Mouse (Mus musculus): Measurements from ENCODE around the gene Gm10277. TPM values are rescaled to one million over a fixed set of nuclear protein-coding genes. Genes with fewer than 3 reads are reported as not detected.

Gm10277 gene
- polyA plus RNA-seq (2015; fragmentation: Illumina TruSeq; extraction: RNeasy Lipid Tissue Mini Kit (QIAGEN cat#74804); ENCODE audit: insufficient read depth, low replicate concordance): not detected

GRCm38 (mm10) chr11:77787707-77788106 is at the start of gene Gm10277:
Gene Gm10277, minus strand, starts transcription at chr11:77787747.

GRCm38 (mm10) chr11:77762783-77763672 is 24.5 kb downstream of the Gm10277 start, which contains the start of gene Myo18a:
Gene Myo18a, plus strand, starts transcription at chr11:77763246.

Other genes with a start within 250 kb of the Gm10277 start
- 45.2 TPM for gene Taok1, start 179.9 kb downstream of the Gm10277 start, polyA plus RNA-seq (2015; fragmentation: Illumina TruSeq; extraction: RNeasy Lipid Tissue Mini Kit (QIAGEN cat#74804); ENCODE audit: insufficient read depth, low replicate concordance)
- 80.8 TPM for gene Nufip2, start 101.6 kb downstream of the Gm10277 start, polyA plus RNA-seq (2015; fragmentation: Illumina TruSeq; extraction: RNeasy Lipid Tissue Mini Kit (QIAGEN cat#74804); ENCODE audit: insufficient read depth, low replicate concordance)
- not detected for gene Cryba1, start 62.5 kb downstream of the Gm10277 start, polyA plus RNA-seq (2015; fragmentation: Illumina TruSeq; extraction: RNeasy Lipid Tissue Mini Kit (QIAGEN cat#74804); ENCODE audit: insufficient read depth, low replicate concordance)
- gene Myo18a, start 24.5 kb downstream of the Gm10277 start, polyA plus RNA-seq (2015; fragmentation: Illumina TruSeq; extraction: RNeasy Lipid Tissue Mini Kit (QIAGEN cat#74804); ENCODE audit: insufficient read depth, low replicate concordance): 16.4 TPM
- gene Pipox, start 106.3 kb upstream of the Gm10277 start, polyA plus RNA-seq (2015; fragmentation: Illumina TruSeq; extraction: RNeasy Lipid Tissue Mini Kit (QIAGEN cat#74804); ENCODE audit: insufficient read depth, low replicate concordance): 2.0 TPM
- gene Sez6, start 143.1 kb upstream of the Gm10277 start, polyA plus RNA-seq (2015; fragmentation: Illumina TruSeq; extraction: RNeasy Lipid Tissue Mini Kit (QIAGEN cat#74804); ENCODE audit: insufficient read depth, low replicate concordance): not detected
- gene Phf12, start 195.0 kb upstream of the Gm10277 start, polyA plus RNA-seq (2015; fragmentation: Illumina TruSeq; extraction: RNeasy Lipid Tissue Mini Kit (QIAGEN cat#74804); ENCODE audit: insufficient read depth, low replicate concordance): 69.1 TPM
- gene Dhrs13, start 244.5 kb upstream of the Gm10277 start, polyA plus RNA-seq (2015; fragmentation: Illumina TruSeq; extraction: RNeasy Lipid Tissue Mini Kit (QIAGEN cat#74804); ENCODE audit: insufficient read depth, low replicate concordance): 2.9 TPM